Mouse (Mus musculus): ENCODE data around the gene Polrmt.

The Polrmt gene

DNA sequence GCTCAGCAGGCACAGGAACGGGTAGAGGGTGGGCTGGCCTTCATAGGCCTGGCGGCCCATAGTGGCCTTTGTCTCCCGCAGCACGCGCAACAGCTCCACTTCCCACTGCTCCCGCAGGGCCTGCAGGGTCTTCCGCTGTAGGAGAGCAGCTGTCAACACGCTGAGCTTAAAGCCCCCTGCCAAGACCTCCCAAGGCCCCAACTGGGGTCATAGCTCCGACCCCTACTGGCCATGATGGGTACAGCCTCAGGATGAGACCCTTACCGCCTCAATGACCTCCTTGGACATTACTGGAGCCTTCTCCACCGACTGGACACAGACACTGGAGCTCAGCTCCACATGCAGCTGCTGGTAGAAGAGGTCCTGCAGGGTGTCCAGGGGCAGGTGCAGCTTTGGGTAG is 5.5 kb downstream of the Polrmt start:
- no peak for DNase-seq

DNA sequence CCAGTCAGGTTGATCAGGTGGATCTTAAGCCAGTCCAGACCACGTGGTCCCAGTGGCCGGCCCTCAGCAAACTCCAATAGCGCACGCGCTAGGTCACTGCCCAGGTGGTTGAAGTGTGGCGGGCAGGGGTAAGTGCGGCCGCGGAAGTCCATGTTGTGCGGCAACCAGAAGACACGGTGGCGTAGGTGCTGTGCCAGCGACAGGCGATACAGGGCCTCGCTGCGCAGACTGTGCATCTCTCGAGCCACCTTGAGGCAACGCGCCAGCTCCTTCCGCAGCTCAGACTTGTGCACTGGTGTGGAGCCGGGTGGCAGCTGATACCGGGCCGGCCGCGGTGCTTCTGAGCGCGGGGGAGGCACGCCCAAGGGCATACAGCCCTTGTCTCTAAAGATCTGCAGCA is 7.1 kb downstream of the Polrmt start:
- DNase-seq = no peak

DNA sequence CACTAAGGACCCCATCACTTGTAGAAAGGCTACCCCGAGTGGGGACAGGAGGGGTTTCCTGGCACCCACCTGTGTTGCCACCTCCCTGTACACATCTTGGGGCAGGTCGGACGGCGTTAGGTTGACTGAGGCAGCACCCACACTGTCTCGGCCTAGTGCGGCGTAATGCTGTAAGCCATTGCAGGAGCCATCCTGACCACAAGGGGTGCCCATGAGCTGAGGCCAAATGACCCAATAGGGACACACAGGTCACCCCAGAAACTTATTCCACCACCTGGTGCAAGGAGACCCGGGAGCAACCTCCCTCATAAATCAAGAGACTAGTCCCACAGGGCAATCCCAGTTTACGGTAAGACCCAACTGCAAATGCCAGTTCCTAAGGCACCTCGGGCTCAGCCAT is 8.1 kb downstream of the Polrmt start:
- no peak for DNase-seq

DNA sequence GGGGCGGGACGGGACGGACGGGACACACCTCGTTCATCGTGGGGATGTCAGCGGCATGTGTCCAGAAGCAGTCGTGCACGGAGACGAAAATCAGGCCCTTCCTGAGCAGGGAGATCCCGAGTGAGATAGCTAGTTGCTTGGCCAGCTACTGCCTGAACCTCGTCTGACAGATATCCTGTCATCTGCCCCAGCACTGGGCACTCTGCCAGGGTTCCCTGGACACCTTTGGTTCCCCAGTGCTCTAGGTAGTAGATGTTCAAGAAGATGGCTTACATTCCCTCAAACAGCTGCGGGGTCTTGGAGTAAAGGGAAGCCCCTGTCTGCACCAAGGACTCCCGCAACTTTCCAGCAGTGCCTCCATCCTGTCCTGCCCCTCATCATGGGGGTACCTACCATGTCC is 9.7 kb downstream of the Polrmt start:
- DNase-seq = peak in 1 of 2 experiments; percentile 54

DNA sequence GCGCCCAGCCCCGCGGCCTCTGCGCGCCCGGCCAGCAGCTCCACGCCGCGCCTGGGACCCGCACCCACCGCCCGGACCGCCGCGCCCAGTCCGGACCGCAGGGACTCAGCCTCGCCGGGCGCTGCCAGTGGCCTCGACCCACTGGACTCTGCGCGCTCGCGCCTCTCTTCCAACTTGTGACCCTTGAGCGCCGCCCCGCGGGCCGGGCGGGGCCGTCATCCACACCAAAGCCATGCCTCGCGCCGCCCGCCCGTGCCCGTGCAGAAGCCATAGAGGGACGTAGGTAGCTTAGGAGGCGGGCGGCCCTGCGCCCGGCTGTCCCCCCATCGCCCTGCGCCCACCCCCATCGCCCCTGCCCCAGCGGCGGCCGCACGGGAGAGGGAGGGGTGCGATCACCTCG is 11.0 kb downstream of the Polrmt start:
- no peak for DNase-seq

DNA sequence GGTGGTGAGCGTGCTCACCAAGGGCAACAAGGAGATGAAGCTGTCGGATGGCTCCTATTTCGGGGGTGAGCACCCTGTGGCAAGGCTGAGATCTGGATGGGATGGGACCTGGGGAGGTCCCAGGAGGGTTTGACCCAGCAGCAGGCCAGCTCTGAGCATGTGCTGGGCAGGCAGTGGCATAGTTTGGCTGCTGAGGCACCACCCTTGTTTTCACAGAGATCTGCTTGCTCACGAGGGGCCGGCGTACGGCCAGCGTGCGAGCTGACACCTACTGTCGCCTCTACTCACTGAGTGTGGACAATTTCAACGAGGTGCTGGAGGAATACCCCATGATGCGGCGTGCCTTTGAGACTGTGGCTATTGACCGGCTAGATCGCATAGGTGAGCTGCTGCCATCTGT is 12.5 kb downstream of the Polrmt start:
- no peak for DNase-seq

DNA sequence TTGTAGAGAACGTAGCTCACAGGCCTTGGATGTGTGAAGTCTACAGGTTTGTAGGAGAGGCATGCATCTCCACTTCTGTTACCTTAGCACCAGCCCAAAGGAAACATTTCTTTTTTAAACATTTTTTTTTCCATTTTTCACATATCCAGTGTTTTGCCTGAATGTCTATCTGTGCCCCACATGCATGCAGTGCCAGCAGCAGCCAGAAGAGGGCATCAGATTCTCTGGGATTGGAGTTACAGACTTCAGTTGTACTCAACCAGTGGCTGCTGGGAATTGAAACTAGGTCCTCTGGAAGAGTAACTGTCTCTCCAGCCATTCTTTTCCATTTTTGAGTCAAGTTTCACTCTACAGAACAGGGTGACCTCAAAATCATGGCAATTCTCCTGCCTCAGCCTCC is 13.9 kb downstream of the Polrmt start:
- peak; percentile 49 to 60 for DNase-seq

DNA sequence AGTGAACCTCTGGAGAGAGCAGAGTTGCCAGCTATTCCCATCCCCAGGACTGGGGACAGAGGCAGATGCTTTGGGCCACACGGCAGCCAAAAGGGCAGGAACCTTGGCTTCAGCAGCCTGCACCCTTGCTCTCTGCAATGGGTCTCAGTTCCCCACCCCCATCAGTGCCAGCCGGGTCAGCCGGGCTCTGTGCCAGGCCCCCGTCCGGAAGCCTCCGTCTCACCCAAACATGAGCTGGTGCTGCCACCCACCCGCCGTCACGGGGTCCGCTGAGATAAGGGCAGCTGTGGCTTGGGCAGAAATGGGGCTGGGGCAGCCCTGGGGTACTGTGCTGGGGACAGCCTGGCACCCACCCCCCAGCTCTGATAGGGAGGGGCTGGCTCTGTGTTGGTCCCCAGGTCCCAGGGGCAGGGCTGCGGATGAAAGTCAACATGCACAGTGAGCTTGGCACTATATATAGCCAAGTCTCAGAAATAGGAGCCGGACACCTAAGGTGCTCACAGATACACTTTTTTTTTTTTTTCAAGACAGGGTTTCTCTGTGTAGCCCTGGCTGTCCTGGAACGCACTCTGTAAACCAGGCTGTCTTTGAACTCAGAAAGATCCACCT is 16.9 kb downstream of the Polrmt start:
- DNase-seq = no peak

DNA sequence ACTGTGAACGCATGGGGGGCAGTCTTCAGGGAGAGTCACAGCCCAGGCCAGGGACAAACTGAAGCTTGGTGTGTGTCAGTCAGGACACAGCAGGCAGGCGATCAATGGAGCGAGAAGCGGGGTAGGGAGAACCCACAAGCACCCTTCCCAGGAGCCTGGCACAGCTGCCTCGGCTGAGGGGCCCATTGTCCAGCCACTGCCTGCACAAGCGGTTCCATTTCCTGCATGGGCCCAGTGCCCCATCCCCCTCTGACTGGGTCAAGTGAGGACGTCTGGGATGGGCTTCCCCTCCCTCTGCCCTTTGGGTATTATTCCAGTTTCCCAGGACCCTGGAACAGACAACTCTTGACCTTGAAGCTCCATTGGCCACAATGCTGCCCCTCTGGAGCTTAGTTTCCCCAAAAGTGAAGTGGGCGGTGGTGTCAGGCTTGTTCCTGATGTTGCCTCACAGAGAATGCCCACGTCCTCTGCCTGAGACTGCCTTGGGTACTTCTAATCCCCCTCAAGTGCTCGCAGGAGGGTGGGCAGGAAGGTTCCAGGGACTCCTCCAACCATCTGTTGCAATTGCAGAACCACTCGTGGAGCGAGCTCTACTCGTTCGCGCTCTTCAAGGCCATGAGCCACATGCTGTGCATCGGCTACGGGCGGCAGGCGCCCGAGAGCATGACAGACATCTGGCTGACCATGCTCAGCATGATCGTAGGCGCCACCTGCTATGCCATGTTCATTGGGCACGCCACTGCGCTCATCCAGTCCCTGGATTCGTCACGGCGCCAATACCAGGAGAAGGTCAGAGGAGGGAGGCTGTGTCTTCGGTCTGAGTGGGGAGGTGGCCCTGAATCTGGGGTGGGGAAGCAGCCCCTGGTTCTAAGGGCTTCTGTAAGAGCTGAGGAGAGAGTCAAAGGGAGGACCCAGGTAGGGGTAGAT is 17.8 kb downstream of the Polrmt start:
- no peak for DNase-seq

DNA sequence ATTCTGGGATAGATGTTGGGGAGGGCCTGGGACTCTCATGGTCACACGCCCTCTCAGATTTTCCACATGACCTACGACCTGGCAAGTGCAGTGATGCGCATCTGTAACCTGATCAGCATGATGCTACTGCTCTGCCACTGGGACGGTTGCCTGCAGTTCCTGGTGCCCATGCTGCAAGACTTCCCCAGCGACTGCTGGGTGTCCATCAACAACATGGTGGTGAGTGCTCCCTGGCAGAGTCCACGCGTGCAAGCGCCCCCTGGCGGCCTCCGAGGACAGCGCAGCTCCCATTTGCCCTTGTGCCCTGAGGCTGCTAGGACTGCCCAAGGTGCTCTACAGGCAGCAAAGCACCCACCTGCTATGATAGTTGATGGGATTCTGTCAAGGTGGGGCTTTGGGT is 20.3 kb downstream of the Polrmt start:
- DNase-seq = peak; percentile 58 to 67

DNA sequence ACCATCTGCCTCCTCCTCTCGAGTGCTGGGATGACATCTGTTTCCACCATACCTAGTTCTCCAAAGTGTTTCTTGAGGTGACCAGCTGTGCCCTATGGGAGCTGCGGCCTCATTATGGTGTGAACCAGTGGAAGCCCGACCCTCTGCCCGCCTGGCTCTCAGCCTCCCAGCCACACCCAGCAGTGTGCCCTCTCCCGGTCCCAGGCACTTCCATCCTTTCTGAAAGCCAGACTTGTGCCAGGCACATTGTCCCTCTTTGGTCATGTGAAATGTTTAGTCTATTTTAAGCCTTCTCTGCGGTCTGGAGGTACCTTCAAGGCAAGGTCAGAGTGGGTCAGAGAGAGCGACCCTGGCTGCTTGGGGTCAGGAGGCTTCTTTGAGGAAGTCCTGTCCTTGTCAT is 22.7 kb downstream of the Polrmt start:
- no peak for DNase-seq

DNA sequence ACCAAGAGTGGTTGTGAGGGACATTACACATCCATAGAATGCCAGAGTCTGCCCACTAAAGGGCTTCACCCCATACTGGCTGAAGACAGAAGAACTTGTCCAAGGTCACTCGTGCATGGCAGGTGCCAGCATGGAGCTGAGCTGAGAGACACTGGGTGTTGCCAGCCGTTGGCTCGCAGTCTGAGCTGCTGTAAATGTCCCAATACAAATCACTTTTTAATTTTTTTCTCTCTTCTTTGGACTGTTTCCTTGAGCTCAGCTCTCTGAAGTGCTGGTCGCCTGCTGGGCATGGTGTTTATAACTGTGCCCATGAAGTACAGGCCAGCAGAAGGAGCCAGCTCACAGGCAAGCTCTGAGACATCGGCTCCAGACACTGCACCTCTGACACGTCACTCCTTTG is 23.3 kb downstream of the Polrmt start:
- DNase-seq = no peak

DNA sequence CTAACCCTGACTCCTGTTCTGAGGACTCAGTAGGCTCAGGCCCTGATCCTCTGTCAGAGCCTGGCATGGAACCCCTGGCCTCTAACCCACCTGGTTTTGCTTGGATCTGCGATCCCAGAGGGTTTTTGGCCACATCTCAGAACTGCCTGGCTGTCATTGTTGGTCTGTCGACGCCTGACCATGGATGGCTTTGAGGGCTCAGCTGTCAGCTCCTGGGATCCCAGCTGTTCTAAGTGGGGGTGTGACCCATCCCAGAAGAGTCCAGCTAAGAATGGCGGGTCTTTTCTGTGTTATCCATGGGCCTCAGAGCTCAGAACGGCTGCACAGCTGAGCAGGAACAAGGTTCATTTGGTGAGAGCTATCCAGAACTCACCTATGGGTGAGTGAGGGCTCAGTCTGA is 25.3 kb downstream of the Polrmt start:
- DNase-seq = no peak

DNA sequence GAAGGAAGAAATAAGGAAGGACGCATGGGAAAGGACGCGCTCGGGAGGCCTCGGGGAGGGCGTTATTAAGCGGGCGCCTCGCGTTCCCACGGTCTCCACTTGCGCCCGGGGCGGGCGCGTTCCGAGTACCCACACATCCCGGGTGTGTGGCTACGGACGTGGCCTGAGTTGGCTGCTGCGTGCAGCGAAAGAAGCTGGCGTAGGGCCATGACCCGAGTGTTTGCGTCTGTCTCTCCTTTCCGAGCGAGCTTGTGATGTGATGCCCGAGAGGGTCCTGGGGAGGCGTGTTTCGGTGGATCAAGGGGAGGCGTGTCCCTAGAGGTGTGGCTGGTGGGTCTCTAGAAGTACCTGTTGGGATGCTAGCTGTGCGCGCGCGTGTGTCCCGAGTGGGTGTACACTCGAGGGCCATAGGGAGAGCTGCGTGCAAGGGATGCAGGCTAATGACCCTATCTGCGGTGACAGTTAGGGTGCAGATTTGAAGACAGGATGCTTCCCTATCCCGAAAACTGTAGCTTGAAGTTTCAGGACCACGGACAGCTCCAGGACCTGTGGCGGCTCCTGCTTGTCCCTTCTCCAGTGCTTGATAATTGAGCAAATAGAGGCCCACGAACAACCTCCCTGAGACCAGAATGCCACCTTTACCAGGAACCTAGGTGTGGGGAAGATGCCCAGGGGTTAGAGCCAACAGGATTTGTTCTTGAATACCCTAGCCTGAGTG is 28.6 kb downstream of the Polrmt start:
- peak in 1 of 2 experiments; percentile 63 for DNase-seq

DNA sequence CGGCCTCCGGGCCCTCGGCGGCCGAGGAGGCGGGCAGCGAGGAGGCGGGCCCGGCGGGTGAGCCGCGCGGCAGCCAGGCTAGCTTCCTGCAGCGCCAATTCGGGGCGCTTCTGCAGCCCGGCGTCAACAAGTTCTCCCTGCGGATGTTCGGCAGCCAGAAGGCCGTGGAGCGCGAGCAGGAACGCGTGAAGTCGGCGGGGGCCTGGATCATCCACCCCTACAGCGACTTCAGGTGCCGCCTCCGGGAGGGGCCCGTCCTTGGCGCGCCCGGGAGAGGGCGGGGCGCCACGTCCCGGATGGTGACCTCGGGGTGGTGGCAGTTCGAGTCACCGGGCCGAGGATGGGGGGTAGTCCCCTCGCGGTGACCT is 29.4 kb downstream of the Polrmt start:
- peak; percentile 70 to 77 for DNase-seq

DNA sequence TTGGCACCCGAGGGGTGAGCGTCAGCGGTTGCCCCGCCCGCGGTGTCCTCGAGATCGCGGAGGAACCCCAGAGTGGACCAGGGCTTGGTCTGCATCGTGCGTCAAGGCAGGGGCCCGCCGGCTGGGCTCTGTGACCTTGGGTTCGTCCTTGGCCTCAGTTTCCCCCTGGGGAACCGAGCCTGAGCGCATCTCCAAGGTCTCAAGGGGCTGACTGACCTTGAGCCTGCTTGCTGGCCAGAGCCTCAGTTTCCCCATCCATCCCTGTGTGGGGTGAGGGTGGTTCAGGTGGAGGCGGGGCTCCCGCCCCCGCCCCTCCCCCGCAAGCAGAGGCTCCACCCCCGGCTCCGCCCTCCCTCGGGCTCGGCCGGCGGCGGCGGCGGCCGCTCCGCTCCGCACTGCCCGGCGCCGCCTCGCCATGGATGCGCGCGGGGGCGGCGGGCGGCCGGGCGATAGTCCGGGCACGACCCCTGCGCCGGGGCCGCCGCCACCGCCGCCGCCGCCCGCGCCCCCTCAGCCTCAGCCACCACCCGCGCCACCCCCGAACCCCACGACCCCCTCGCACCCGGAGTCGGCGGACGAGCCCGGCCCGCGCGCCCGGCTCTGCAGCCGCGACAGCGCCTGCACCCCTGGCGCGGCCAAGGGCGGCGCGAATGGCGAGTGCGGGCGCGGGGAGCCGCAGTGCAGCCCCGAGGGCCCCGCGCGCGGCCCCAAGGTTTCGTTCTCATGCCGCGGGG is 30.0 kb downstream of the Polrmt start, which contains the start of gene Hcn2:
Gene Hcn2 (plus strand): TSS at position 381 of the 734 bp plus-strand sequence.
- peak; percentile 58 to 77 for DNase-seq

DNA sequence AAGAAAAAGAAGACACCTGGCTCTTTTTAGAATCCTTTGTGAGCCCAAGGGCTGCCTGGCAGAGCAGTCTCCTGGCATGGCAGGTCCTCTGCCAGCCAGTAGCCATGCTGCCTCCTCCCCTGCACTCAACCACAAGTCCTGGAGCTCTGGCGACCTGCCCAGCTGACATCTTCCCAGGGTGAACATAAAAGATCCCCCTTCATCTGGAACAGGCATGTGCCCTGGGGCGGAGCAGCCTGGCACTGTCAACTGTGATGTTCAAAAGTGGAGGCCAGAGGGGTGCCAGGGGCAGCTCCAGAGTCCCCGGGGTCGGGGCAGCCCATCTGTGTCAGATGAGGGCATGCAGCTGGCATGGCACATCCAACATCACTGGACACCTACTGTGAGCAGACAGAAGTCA is 31.4 kb downstream of the Polrmt start:
- DNase-seq = no peak

DNA sequence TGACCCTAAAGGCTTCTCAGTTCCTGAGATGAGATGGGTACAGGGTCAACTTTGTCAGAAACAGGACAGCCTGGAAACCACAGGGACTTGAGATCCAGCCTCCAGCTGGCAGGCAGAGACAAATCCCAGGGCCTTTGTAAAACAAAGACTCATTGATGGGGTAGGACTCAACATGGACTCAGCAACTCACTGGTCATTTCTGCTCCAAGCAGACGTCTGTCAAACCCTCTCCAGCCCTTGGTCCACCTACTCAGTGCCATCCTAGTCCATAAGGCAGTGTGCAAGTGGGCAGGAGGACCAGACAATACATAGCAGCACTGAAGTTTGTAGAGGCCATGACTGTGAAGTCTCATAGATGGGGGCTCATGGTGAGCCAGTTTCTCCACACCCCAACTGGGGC is 33.2 kb downstream of the Polrmt start:
- no peak for DNase-seq

DNA sequence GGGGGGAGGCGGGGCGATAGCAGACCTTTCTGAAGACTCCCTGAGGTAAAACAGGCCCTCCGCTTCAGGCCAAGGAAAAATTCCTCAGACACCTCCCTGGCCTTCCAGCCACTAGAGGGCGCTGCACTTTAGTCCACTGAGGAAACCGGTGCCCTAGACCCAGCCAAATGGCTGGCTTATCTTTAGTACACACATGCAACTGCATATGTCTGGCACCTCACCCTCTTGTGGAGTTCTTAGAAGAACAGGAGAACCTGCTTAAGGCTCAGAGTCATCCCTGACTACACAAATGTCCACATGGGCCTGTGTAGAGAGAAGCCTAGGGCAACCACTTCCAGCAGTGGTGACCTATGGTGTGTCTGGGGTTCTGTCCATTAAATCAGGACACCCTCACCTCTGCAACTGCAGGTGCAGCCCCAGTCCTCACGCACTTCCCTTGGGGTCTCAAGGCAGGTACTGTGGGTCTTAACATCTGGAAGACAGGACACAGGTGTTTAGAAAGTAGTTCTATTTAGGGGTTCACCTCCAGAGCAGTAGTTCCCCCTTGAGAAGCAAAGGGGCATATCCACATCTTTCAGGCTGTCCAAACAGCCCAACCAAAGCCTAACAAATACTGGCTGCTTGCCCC is 33.8 kb downstream of the Polrmt start:
- peak; percentile 86 to 87 for DNase-seq

DNA sequence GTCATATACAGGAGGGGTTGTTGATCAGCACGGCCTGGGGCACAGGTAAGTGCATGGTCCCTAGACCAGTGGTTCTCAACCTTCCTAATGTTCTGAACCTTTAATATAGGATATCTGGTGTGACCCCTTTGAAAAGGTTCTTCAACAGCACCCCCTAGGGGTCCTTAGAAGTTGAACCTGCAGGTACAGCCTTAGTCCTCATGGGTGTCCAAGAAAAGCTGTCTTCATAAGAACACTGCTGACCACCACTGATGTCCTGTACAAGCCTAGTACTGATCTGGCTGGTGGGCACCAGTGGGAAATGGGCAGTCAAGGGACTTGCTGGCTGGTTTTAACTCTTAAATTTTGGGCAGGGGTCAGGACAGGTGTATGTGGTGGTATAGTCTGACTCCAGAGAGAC is 34.4 kb downstream of the Polrmt start:
- DNase-seq = no peak

DNA sequence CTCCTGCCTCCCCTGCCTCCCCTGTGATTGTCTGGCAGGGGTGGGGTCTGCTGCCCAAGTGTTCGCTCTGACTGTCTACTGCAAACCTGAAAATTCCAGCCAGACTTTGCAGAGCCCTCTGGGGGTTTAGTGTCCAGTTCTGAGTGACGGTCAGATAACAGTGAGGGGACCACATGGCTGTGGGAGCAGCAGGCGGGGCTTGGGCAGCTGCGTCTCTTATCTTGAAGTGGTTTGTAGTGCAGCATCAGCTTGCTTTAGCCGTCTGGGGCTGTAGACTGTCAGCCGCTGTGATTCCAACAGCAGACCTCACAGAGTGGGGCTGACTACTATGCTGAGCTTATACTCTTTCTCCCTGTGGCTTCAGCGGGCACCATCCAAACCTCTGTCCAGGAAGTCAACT is 37.1 kb downstream of the Polrmt start:
- no peak for DNase-seq

DNA sequence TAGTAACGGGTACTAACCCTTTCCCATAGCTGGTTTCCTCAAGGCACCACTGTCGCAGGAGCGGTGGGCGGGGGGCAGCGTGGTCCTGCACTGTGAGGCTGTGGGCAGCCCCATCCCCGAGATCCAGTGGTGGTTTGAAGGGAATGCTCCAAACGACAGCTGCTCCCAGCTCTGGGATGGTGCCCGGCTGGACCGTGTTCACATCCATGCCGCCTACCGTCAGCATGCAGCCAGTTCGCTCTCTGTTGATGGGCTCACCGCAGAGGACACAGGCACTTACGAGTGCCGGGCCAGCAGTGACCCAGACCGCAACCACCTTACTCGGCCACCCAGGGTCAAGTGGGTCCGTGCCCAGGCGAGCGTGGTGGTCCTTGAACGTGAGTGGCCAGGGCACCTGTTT is 37.7 kb downstream of the Polrmt start:
- DNase-seq = no peak

DNA sequence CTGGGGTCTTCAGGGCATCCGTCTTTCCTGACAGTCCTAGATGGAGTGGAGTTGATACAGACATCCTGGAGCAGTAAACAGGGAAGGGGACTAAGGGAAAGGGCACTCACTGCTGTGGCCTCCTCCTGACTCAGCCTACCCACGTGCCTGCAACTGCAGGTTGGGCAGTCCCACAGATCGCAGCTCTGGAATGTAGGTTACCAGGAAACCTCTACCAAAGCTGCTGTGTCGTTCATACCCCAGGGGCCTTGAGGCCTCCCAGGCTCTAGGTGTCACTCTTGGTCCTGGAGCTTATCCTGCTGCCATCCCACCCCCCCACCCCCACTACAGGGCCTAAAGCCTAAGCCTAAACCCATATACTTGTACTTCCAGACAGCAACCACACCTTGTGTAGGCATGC is 38.6 kb downstream of the Polrmt start:
- no peak for DNase-seq

Measured in cerebellum, adult 18-20 months (tissue).